10 mouse cellular contexts compared by ENCODE assay signal in genomic region chr3:67557718-67558354, GRCm38 (mm10). TPM values are rescaled to one million over a fixed set of nuclear protein-coding genes. Genes with fewer than 3 reads are reported as not detected.
DNase-seq lines count a peak whose midpoint lies in the region; ATAC-seq and TF ChIP-seq lines count a peak whose summit lies in the region.
"Had no signal": no experiment of that assay in that cellular context is flagged by ENCODE, and none has a peak within 500 bp of the region (broad histone marks: within the 10 kb centered on the region; RNA-seq: fewer than 3 reads in every experiment).

No protein-coding gene starts in this region.

- DNase-seq in heart, adult 2 months = no peak
- no peak for DNase-seq in spleen, adult 2 months (ENCODE audit: low read depth in 1 of 2, low spot score in 2 of 2)
- DNase-seq in spleen, adult 18-20 months = no peak
- DNase-seq in liver, embryonic 13.5 days = no peak
- peak; percentile 48 for DNase-seq in splenic B cell, adult 2 months (ENCODE audit: low read depth, low spot score)
- DNase-seq in right cerebral cortex, postnatal 4 days = no peak
- no peak for DNase-seq in frontal cortex, adult 2 months (ENCODE audit: extremely low spot score in 1 of 2, low spot score in 1 of 2)
- DNase-seq: cerebellum, adult 11 months; thymus, postnatal 25 days had no signal

- no peaks in the 10 kb centered on the region for H3K79me2 ChIP-seq in heart, adult 2 months (replicated peaks; ENCODE audit: control insufficient read depth, insufficient read depth, low read length)

- 0 out of 2 replicates have a peak overlapping the region, but pooled peaks have one; percentile 38 for H3K4me2 ChIP-seq in heart, embryonic 16.5 days (ENCODE audit: low read depth, low read length)
- H3K4me2 ChIP-seq in liver, embryonic 13.5 days = 0 out of 2 replicates have a peak overlapping the region, but pooled peaks have one; percentile 24

- H3K36me3 ChIP-seq in heart, embryonic 16.5 days (ENCODE audit: control insufficient read depth, insufficient read depth) = no peaks in the 10 kb centered on the region
- no peaks in the 10 kb centered on the region for H3K36me3 ChIP-seq in heart, adult 2 months (ENCODE audit: control insufficient read depth, insufficient read depth, low read length)
- H3K36me3 ChIP-seq in spleen, adult 2 months (ENCODE audit: control insufficient read depth, insufficient read depth, low read length) = no peaks in the 10 kb centered on the region
- H3K36me3 ChIP-seq in liver, embryonic 13.5 days = no peaks in the 10 kb centered on the region
- H3K36me3 ChIP-seq in splenic B cell, adult 2 months (ENCODE audit: control insufficient read depth, insufficient read depth, low read length, poor library complexity, severe bottlenecking) = no peaks in the 10 kb centered on the region

- no peaks in the 10 kb centered on the region for H3K27me3 ChIP-seq in heart, embryonic 16.5 days (ENCODE audit: control insufficient read depth, insufficient read depth, low read length)
- no peaks in the 10 kb centered on the region for H3K27me3 ChIP-seq in heart, adult 2 months (ENCODE audit: control insufficient read depth, insufficient read depth, low read length)
- H3K27me3 ChIP-seq in spleen, adult 2 months (ENCODE audit: control insufficient read depth, insufficient read depth, low read length) = no peaks in the 10 kb centered on the region
- no peaks in the 10 kb centered on the region for H3K27me3 ChIP-seq in liver, embryonic 13.5 days
- H3K27me3 ChIP-seq in splenic B cell, adult 2 months (ENCODE audit: control insufficient read depth, insufficient read depth, low read length, poor library complexity, severe bottlenecking) = no peaks in the 10 kb centered on the region

- TF ChIP-seq EP300 in heart, adult 2 months (IDR thresholded peaks at IDR 0.05; ENCODE audit: insufficient read depth, low read depth, low read length) = no peak

- no peak overlapping the region for H3K9ac ChIP-seq in heart, embryonic 16.5 days (ENCODE audit: low read length)
- no peak overlapping the region for H3K9ac ChIP-seq in heart, adult 2 months (ENCODE audit: low read depth, low read length)
- no peak overlapping the region for H3K9ac ChIP-seq in liver, embryonic 13.5 days

- 77% methylated on average over 14 of the region's 14 CpGs for WGBS in heart, embryonic 16.5 days
- 71% methylated on average over 14 of the region's 14 CpGs for WGBS in heart, adult 2 months
- WGBS in spleen, adult 2 months = 83% methylated on average over 14 of the region's 14 CpGs
- 72% methylated on average over 14 of the region's 14 CpGs for WGBS in liver, embryonic 13.5 days (ENCODE audit: insufficient replicate concordance)

- no peak for TF ChIP-seq CTCF in heart, adult 2 months (IDR thresholded peaks at IDR 0.05)
- TF ChIP-seq CTCF in spleen, adult 2 months (IDR thresholded peaks at IDR 0.05; ENCODE audit: extremely low read depth, insufficient read depth, insufficient read length, insufficient replicate concordance) = no peak

- TF ChIP-seq POLR2A in heart, adult 2 months (IDR thresholded peaks at IDR 0.05; ENCODE audit: insufficient read depth, low read depth, low read length) = no peak
- TF ChIP-seq POLR2A in spleen, adult 2 months (IDR thresholded peaks at IDR 0.05; ENCODE audit: low read depth, low read length) = no peak

- H3K4me3 ChIP-seq in heart, embryonic 16.5 days (ENCODE audit: low read length) = no peak overlapping the region
- H3K4me3 ChIP-seq in heart, adult 2 months = no peak overlapping the region
- H3K4me3 ChIP-seq in spleen, adult 2 months (ENCODE audit: extremely low read depth, insufficient read depth, insufficient read length) = peak overlapping the region; percentile 20; the same call in 1 of the 2 replicates
- H3K4me3 ChIP-seq in liver, embryonic 13.5 days (replicated peaks) = no peak overlapping the region

- H3K9me3 ChIP-seq in heart, embryonic 16.5 days (replicated peaks; ENCODE audit: control insufficient read depth, low read length) = no peaks in the 10 kb centered on the region
- no peaks in the 10 kb centered on the region for H3K9me3 ChIP-seq in liver, embryonic 13.5 days (replicated peaks)

- intact Hi-C loops in heart, adult 2 months (cut with DNase I) = no loop called here

- no peaks in the 10 kb centered on the region for H3K4me1 ChIP-seq in heart, embryonic 16.5 days (ENCODE audit: control insufficient read depth, insufficient read depth, low read length)
- H3K4me1 ChIP-seq in heart, adult 2 months (ENCODE audit: control insufficient read depth, insufficient read depth, low read length) = no peaks in the 10 kb centered on the region
- H3K4me1 ChIP-seq in spleen, adult 2 months (ENCODE audit: control insufficient read depth, insufficient read depth, insufficient read length) = peaks cover 3% of the 10 kb centered on the region; the same call in 1 of the 2 replicates
- H3K4me1 ChIP-seq in liver, embryonic 13.5 days (replicated peaks) = no peaks in the 10 kb centered on the region; the same call in 1 of the 2 replicates

- ATAC-seq in heart, embryonic 16.5 days (replicated peaks; ENCODE audit: extremely low read depth, insufficient read depth, low FRiP score) = no peak
- ATAC-seq in liver, embryonic 13.5 days (ENCODE audit: low read depth) = no peak

- no peak overlapping the region for H3K27ac ChIP-seq in heart, embryonic 16.5 days (ENCODE audit: low read length)
- H3K27ac ChIP-seq in heart, adult 2 months = no peak overlapping the region
- no peak overlapping the region for H3K27ac ChIP-seq in spleen, adult 2 months (ENCODE audit: insufficient read depth, low read length)
- no peak overlapping the region; the same call in 1 of the 2 replicates for H3K27ac ChIP-seq in liver, embryonic 13.5 days

RNA-seq across cellular contexts. Expression of gene Mfsd1, which starts 24.7 kb away (rescaled TPM):
- 36.3 and 37.3 TPM in 2 replicates for polyA plus RNA-seq in heart, embryonic 16.5 days (2015; fragmentation: Nextera tagmentation; extraction: Ambion mirVana)
- total RNA-seq in heart, adult 2 months (2021) = 10 to 100 TPM; 24.4 to 28.5 TPM
- polyA plus RNA-seq in heart, adult 2 months (2012; rRNA removed) = 15.3 and 19.5 TPM in 2 replicates
- polyA plus RNA-seq in spleen, adult 2 months (2012; rRNA removed) = 32.9 and 34.8 TPM in 2 replicates
- 26.4 and 32.7 TPM in 2 replicates for polyA plus RNA-seq in liver, embryonic 13.5 days (2015; fragmentation: Nextera tagmentation; extraction: Ambion mirVana)
- 22.4 and 25.7 TPM in 2 replicates for polyA plus RNA-seq in frontal cortex, adult 2 months (2012; rRNA removed)

RNA-seq across cellular contexts. Expression of gene Rarres1, which starts 42.5 kb away (rescaled TPM):
- 2.0 and 2.5 TPM in 2 replicates for polyA plus RNA-seq in heart, embryonic 16.5 days (2015; fragmentation: Nextera tagmentation; extraction: Ambion mirVana)
- total RNA-seq in heart, adult 2 months (2021) = 1 to 10 TPM in 1 of 2 experiments, under 1 TPM in 1; 0.89 to 1.0 TPM
- 0.70 and 0.94 TPM in 2 replicates for polyA plus RNA-seq in heart, adult 2 months (2012; rRNA removed)
- 0.68 and 1.5 TPM in 2 replicates for polyA plus RNA-seq in spleen, adult 2 months (2012; rRNA removed)
- 2.0 TPM in 2 replicates for polyA plus RNA-seq in liver, embryonic 13.5 days (2015; fragmentation: Nextera tagmentation; extraction: Ambion mirVana)
- polyA plus RNA-seq in frontal cortex, adult 2 months (2012; rRNA removed) = 1.2 and 1.7 TPM in 2 replicates
